Mouse (Mus musculus): Measurements from ENCODE around the gene Plet1. TPM values are rescaled to one million over a fixed set of nuclear protein-coding genes. Genes with fewer than 3 reads are reported as not detected.

The Plet1 gene
- total and polyA plus RNA-seq, 3 experiments = 0.08 to 0.19 TPM; not detected in 1

- Histone ChIP-seq H3K36me3 (replicated peaks in 1 of 2; ENCODE audit: control insufficient read depth in 1 of 2, insufficient read depth in 1 of 2, low read length in 1 of 2) (no peaks in the 10 kb centered on the region), H3K4me1 (ENCODE audit: control insufficient read depth in 1 of 2, insufficient read depth in 2 of 2) (peaks cover 27 to 58% of the 10 kb centered on the region in 2 experiments), H3K4me2 (ENCODE audit: insufficient read depth, low read depth, poor library complexity, severe bottlenecking) (0 out of 2 replicates have a peak overlapping the region, but pooled peaks have one; percentile 45), H3K27me3 (replicated peaks) (peaks cover 3% of the 10 kb centered on the region), H3K9ac (ENCODE audit: insufficient read depth, low read depth) (no peak overlapping the region), H3K27ac (ENCODE audit: insufficient read depth, low read depth) (no peak overlapping the region), H3K9me3 (replicated peaks; ENCODE audit: low read length) (no peaks in the 10 kb centered on the region), H3K79me2 (replicated peaks; ENCODE audit: control insufficient read depth, extremely low read depth, insufficient read depth, poor library complexity, severe bottlenecking) (0 out of 2 replicates have a peak, but pooled peaks cover 2% of the 10 kb centered on the region), H3K4me3 (replicated peaks in 1 of 3; ENCODE audit: low read depth in 2 of 3, low read length in 2 of 3, poor library complexity in 1 of 3) (no peak overlapping the region)
- TF ChIP-seq GABPA (IDR thresholded peaks at IDR 0.05; ENCODE audit: insufficient replicate concordance, low read depth, low read length) (no peak), ZMIZ1 (IDR thresholded peaks at IDR 0.05; ENCODE audit: low read depth, low read length) (peak; percentile 29; the same call in 1 of the 2 replicates), JUN (IDR thresholded peaks at IDR 0.05; ENCODE audit: insufficient read depth, low read depth, low read length) (peak; percentile 36; the same call in 1 of the 2 replicates), JUND (conservative IDR thresholded peaks at IDR 0.05; ENCODE audit: low read depth, low read length) (0 out of 2 replicates have a peak, but pooled peaks have one; percentile 28), POLR2A (IDR thresholded peaks at IDR 0.05; ENCODE audit: low read depth, low read length) (peak; percentile 40; the same call in 1 of the 2 replicates)
- dilution Hi-C loops (cut with MboI; ENCODE audit: extremely low pct_ligation_motif_present, extremely low pct_unique_long_range_greater_than_20kb, low sequenced_read_pairs) = no loop called here
- DNase-seq (ENCODE audit: extremely low read depth) = peak; percentile 34
- in situ Hi-C loops (cut with MboI; ENCODE audit: low pct_ligation_motif_present, low pct_unique_long_range_greater_than_20kb, low sequenced_read_pairs) = no loop called here
Observed at GRCm38 (mm10) chr9:50552206-50552605, 57.9 kb downstream of the Plet1 start.

- peak overlapping the region; percentile 39 for H3K9ac ChIP-seq (ENCODE audit: insufficient read depth, low read depth)
- H3K9me3 ChIP-seq (replicated peaks; ENCODE audit: low read length) = no peaks in the 10 kb centered on the region
- in situ Hi-C loops (cut with MboI; ENCODE audit: low pct_ligation_motif_present, low pct_unique_long_range_greater_than_20kb, low sequenced_read_pairs) = no loop called here
- 0 out of 2 replicates have a peak, but pooled peaks cover 2% of the 10 kb centered on the region for H3K79me2 ChIP-seq (replicated peaks; ENCODE audit: control insufficient read depth, extremely low read depth, insufficient read depth, poor library complexity, severe bottlenecking)
- H3K4me2 ChIP-seq (ENCODE audit: insufficient read depth, low read depth, poor library complexity, severe bottlenecking) = peak overlapping the region; percentile 94
- peak; percentile 84 for DNase-seq (ENCODE audit: extremely low read depth)
- H3K36me3 ChIP-seq (replicated peaks in 1 of 2; ENCODE audit: control insufficient read depth in 1 of 2, insufficient read depth in 1 of 2, low read length in 1 of 2) = no peaks in the 10 kb centered on the region
- H3K4me3 ChIP-seq (replicated peaks in 1 of 3; ENCODE audit: low read depth in 2 of 3, low read length in 2 of 3, poor library complexity in 1 of 3) = no peak overlapping the region
- dilution Hi-C loops (cut with MboI; ENCODE audit: extremely low pct_ligation_motif_present, extremely low pct_unique_long_range_greater_than_20kb, low sequenced_read_pairs) = no loop called here
- H3K4me1 ChIP-seq (ENCODE audit: control insufficient read depth in 1 of 2, insufficient read depth in 2 of 2) = peaks cover 24 to 45% of the 10 kb centered on the region in 2 experiments
- peak overlapping the region; percentile 54 for H3K27ac ChIP-seq (ENCODE audit: insufficient read depth, low read depth)
- peaks cover 3% of the 10 kb centered on the region for H3K27me3 ChIP-seq (replicated peaks)
- TF ChIP-seq SIN3A (IDR thresholded peaks at IDR 0.05; ENCODE audit: low read length) (peak; percentile 36; the same call in 1 of the 2 replicates), JUN (IDR thresholded peaks at IDR 0.05; ENCODE audit: insufficient read depth, low read depth, low read length) (0 out of 2 replicates have a peak, but pooled peaks have one; percentile 25), TBP (conservative IDR thresholded peaks at IDR 0.05; ENCODE audit: low read depth, low read length) (no peak), ETS1 (conservative IDR thresholded peaks at IDR 0.05; ENCODE audit: low read depth, low read length) (peak; percentile 91), ELF1 (IDR thresholded peaks at IDR 0.05; ENCODE audit: low read depth, low read length) (peak; percentile 60; the same call in 1 of the 2 replicates), JUND (conservative IDR thresholded peaks at IDR 0.05; ENCODE audit: low read depth, low read length) (peak; percentile 42; the same call in 1 of the 2 replicates), MXI1 (IDR thresholded peaks at IDR 0.05; ENCODE audit: low read depth, low read length) (no peak), HCFC1 (IDR thresholded peaks at IDR 0.05; ENCODE audit: low read depth, low read length) (no peak), MEF2A (IDR thresholded peaks at IDR 0.05; ENCODE audit: borderline replicate concordance, low read depth, low read length) (peak; percentile 69), KAT2A (IDR thresholded peaks at IDR 0.05; ENCODE audit: insufficient replicate concordance, low read length) (0 out of 2 replicates have a peak, but pooled peaks have one; percentile 48), MAFK (IDR thresholded peaks at IDR 0.05; ENCODE audit: insufficient replicate concordance, low read length) (peak; percentile 81; the same call in 1 of the 2 replicates), ZNF384 (IDR thresholded peaks at IDR 0.05; ENCODE audit: low read depth, low read length) (peak; percentile 85), RAD21 (IDR thresholded peaks at IDR 0.05; ENCODE audit: low read depth, low read length) (no peak), TCF12 (IDR thresholded peaks at IDR 0.05; ENCODE audit: low read depth, low read length) (0 out of 2 replicates have a peak, but pooled peaks have one; percentile 40), BHLHE40 (IDR thresholded peaks at IDR 0.05; ENCODE audit: low read depth, low read length) (peak; percentile 97), EP300 (IDR thresholded peaks at IDR 0.05; ENCODE audit: low read length) (peak; percentile 81), IRF4 (IDR thresholded peaks at IDR 0.05; ENCODE audit: low read depth, low read length) (peak; percentile 64), RCOR1 (conservative IDR thresholded peaks at IDR 0.05; ENCODE audit: low read depth, low read length) (peak; percentile 40; the same call in 1 of the 2 replicates), POLR2A (IDR thresholded peaks at IDR 0.05; ENCODE audit: low read depth, low read length) (peak; percentile 34; the same call in 1 of the 2 replicates), CHD2 (IDR thresholded peaks at IDR 0.05; ENCODE audit: low read length) (no peak)
Observed at GRCm38 (mm10) chr9:50553547-50553946, 59.2 kb downstream of the Plet1 start.

Data from CH12.LX (cell line).